Mouse (Mus musculus) forebrain, embryonic 10.5 days (tissue): ENCODE measurements at regions not wholly inside any gene's neighbourhood (a gene's known extent, or its start where the extent isn't known, plus 50 kb on each side); places are given as distances from the start of the nearest gene placed in this dataset.

Experiments used
- DNase-seq: peaks from one replicate; pipeline ENCODE4 v3.0.0-alpha.2; 2017; ENCODE audit warnings: low spot score; ENCODE audit errors: extremely low spot score
- H3K27ac ChIP-seq: fragments of 300-500 bp; sonication (generic); 2 replicates; pipeline ENCODE4 v1.5.1; 2016; ENCODE audit warnings: mild to moderate bottlenecking
- H3K27me3 ChIP-seq: fragments of 300-500 bp; sonication (generic); 2 replicates; pipeline ENCODE4 v1.6.1; 2016; ENCODE audit warnings: mild to moderate bottlenecking; ENCODE audit not compliant: poor library complexity, severe bottlenecking
- H3K36me3 ChIP-seq: fragments of 300-500 bp; sonication (generic); replicated peaks from 2 replicates; pipeline ENCODE4 v1.6.1; 2016; ENCODE audit warnings: mild to moderate bottlenecking, moderate library complexity
- H3K4me1 ChIP-seq: fragments of 300-500 bp; sonication (generic); 2 replicates; pipeline ENCODE4 v1.6.1; 2016
- H3K4me3 ChIP-seq: fragments of 300-500 bp; sonication (generic); 2 replicates; pipeline ENCODE4 v1.5.1; 2016; ENCODE audit warnings: mild to moderate bottlenecking, moderate library complexity
- H3K9me3 ChIP-seq: fragments of 300-500 bp; sonication (generic); 2 replicates; pipeline ENCODE4 v1.6.1; 2016; ENCODE audit warnings: mild to moderate bottlenecking, moderate library complexity
- WGBS: fragments of 180-500 bp; shearing (Covaris S2); methylation state at CpG from one replicate; pipeline ENCODE4 v1.1.7; 2016; 5-methylcytosine and 5-hydroxymethylcytosine counted together

GRCm38 (mm10) chr15:5579559-5579958, 335.6 kb upstream of the Ptger4 start:
- 87% methylated on average over 2 of the region's 2 CpGs for WGBS
- H3K27me3 ChIP-seq, result no peaks in the 10 kb centered on the region
- H3K27ac ChIP-seq, result no peak overlapping the region
- no peak for DNase-seq
- no peak overlapping the region for H3K4me3 ChIP-seq
- no peaks in the 10 kb centered on the region for H3K9me3 ChIP-seq
- no peaks in the 10 kb centered on the region for H3K36me3 ChIP-seq
- H3K4me1 ChIP-seq, result no peaks in the 10 kb centered on the region

GRCm38 (mm10) chr15:5580416-5580815, 336.4 kb upstream of the Ptger4 start:
- H3K9me3 ChIP-seq, result no peaks in the 10 kb centered on the region
- no peak overlapping the region for H3K4me3 ChIP-seq
- H3K4me1 ChIP-seq, result no peaks in the 10 kb centered on the region
- DNase-seq, result no peak
- WGBS, result 97% methylated on average over 4 of the region's 4 CpGs
- no peak overlapping the region for H3K27ac ChIP-seq
- H3K36me3 ChIP-seq, result no peaks in the 10 kb centered on the region
- H3K27me3 ChIP-seq, result no peaks in the 10 kb centered on the region

- Histone ChIP-seq H3K36me3 (no peaks in the 10 kb centered on the region), H3K4me3 (no peak overlapping the region), H3K27me3 (no peaks in the 10 kb centered on the region), H3K4me1 (no peaks in the 10 kb centered on the region), H3K9me3 (no peaks in the 10 kb centered on the region), H3K27ac (no peak overlapping the region)
- no peak for DNase-seq
- 83% methylated on average over 2 of the region's 2 CpGs for WGBS
These were observed 340.4 kb upstream of the Ptger4 start for GRCm38 (mm10) chr15:5584381-5584780.

GRCm38 (mm10) chr15:5604732-5605266, 360.8 kb upstream of the Ptger4 start:
- no peaks in the 10 kb centered on the region for H3K9me3 ChIP-seq
- no peaks in the 10 kb centered on the region for H3K4me1 ChIP-seq
- H3K27me3 ChIP-seq, result no peaks in the 10 kb centered on the region
- no peak for DNase-seq
- no peaks in the 10 kb centered on the region for H3K36me3 ChIP-seq
- no peak overlapping the region for H3K27ac ChIP-seq
- H3K4me3 ChIP-seq, result no peak overlapping the region
- 76% methylated on average over 4 of the region's 4 CpGs for WGBS

GRCm38 (mm10) chr15:5607533-5607932, 363.5 kb upstream of the Ptger4 start:
- DNase-seq, result no peak
- H3K4me1 ChIP-seq, result no peaks in the 10 kb centered on the region
- H3K27me3 ChIP-seq, result no peaks in the 10 kb centered on the region
- H3K4me3 ChIP-seq, result no peak overlapping the region
- 87% methylated on average over 2 of the region's 2 CpGs for WGBS
- no peaks in the 10 kb centered on the region for H3K9me3 ChIP-seq
- H3K27ac ChIP-seq, result no peak overlapping the region
- no peaks in the 10 kb centered on the region for H3K36me3 ChIP-seq

GRCm38 (mm10) chr15:5623021-5623420, 379.0 kb upstream of the Ptger4 start:
- 85% methylated on average over 5 of the region's 5 CpGs for WGBS
- Histone ChIP-seq H3K27me3 (no peaks in the 10 kb centered on the region), H3K4me1 (no peaks in the 10 kb centered on the region), H3K4me3 (no peak overlapping the region), H3K27ac (no peak overlapping the region), H3K36me3 (no peaks in the 10 kb centered on the region), H3K9me3 (no peaks in the 10 kb centered on the region)
- DNase-seq, result no peak

- Histone ChIP-seq H3K27me3 (no peaks in the 10 kb centered on the region), H3K36me3 (no peaks in the 10 kb centered on the region), H3K27ac (no peak overlapping the region), H3K4me3 (no peak overlapping the region), H3K4me1 (no peaks in the 10 kb centered on the region), H3K9me3 (no peaks in the 10 kb centered on the region)
- 86% methylated on average over 2 of the region's 2 CpGs for WGBS
- no peak for DNase-seq
These were observed 381.4 kb upstream of the Ptger4 start for GRCm38 (mm10) chr15:5625367-5625766.

GRCm38 (mm10) chr15:5646673-5647072, 402.7 kb upstream of the Ptger4 start:
- no peaks in the 10 kb centered on the region for H3K9me3 ChIP-seq
- no peak overlapping the region for H3K4me3 ChIP-seq
- H3K4me1 ChIP-seq, result no peaks in the 10 kb centered on the region
- H3K36me3 ChIP-seq, result no peaks in the 10 kb centered on the region
- H3K27ac ChIP-seq, result no peak overlapping the region
- H3K27me3 ChIP-seq, result no peaks in the 10 kb centered on the region
- 76% methylated on average over 1 of the region's 1 CpGs for WGBS
- DNase-seq, result no peak

GRCm38 (mm10) chr15:5658796-5659195, 414.8 kb upstream of the Ptger4 start:
- Histone ChIP-seq H3K27ac (no peak overlapping the region), H3K9me3 (no peaks in the 10 kb centered on the region), H3K36me3 (no peaks in the 10 kb centered on the region), H3K27me3 (no peaks in the 10 kb centered on the region), H3K4me3 (no peak overlapping the region), H3K4me1 (no peaks in the 10 kb centered on the region)
- WGBS, result 79% methylated on average over 6 of the region's 6 CpGs
- DNase-seq, result no peak

- no peak overlapping the region for H3K27ac ChIP-seq
- no peaks in the 10 kb centered on the region for H3K9me3 ChIP-seq
- H3K4me1 ChIP-seq, result no peaks in the 10 kb centered on the region
- WGBS, result 92% methylated on average over 3 of the region's 3 CpGs
- DNase-seq, result no peak
- no peaks in the 10 kb centered on the region for H3K36me3 ChIP-seq
- no peaks in the 10 kb centered on the region for H3K27me3 ChIP-seq
- no peak overlapping the region for H3K4me3 ChIP-seq
These were observed 416.8 kb upstream of the Ptger4 start for GRCm38 (mm10) chr15:5660819-5661218.

- DNase-seq, result no peak
- no peaks in the 10 kb centered on the region for H3K27me3 ChIP-seq
- no peaks in the 10 kb centered on the region for H3K9me3 ChIP-seq
- no peak overlapping the region for H3K27ac ChIP-seq
- no peaks in the 10 kb centered on the region for H3K4me1 ChIP-seq
- H3K4me3 ChIP-seq, result no peak overlapping the region
- no peaks in the 10 kb centered on the region for H3K36me3 ChIP-seq
These were observed 427.8 kb upstream of the Ptger4 start for GRCm38 (mm10) chr15:5671781-5672180.

- Histone ChIP-seq H3K4me1 (no peaks in the 10 kb centered on the region), H3K4me3 (no peak overlapping the region), H3K27me3 (no peaks in the 10 kb centered on the region), H3K36me3 (no peaks in the 10 kb centered on the region), H3K9me3 (no peaks in the 10 kb centered on the region), H3K27ac (no peak overlapping the region)
- DNase-seq, result no peak
- 80% methylated on average over 3 of the region's 3 CpGs for WGBS
These were observed 432.7 kb upstream of the Ptger4 start for GRCm38 (mm10) chr15:5676704-5677103.

GRCm38 (mm10) chr15:5693810-5694209, 449.8 kb upstream of the Ptger4 start:
- Histone ChIP-seq H3K9me3 (no peaks in the 10 kb centered on the region), H3K4me1 (no peaks in the 10 kb centered on the region), H3K27me3 (no peaks in the 10 kb centered on the region), H3K36me3 (no peaks in the 10 kb centered on the region), H3K4me3 (no peak overlapping the region), H3K27ac (no peak overlapping the region)
- WGBS, result 85% methylated on average over 1 of the region's 1 CpGs
- no peak for DNase-seq

- Histone ChIP-seq H3K36me3 (no peaks in the 10 kb centered on the region), H3K9me3 (no peaks in the 10 kb centered on the region), H3K4me1 (no peaks in the 10 kb centered on the region), H3K4me3 (no peak overlapping the region), H3K27ac (no peak overlapping the region), H3K27me3 (no peaks in the 10 kb centered on the region)
- 78% methylated on average over 3 of the region's 3 CpGs for WGBS
- DNase-seq, result no peak
These were observed 451.0 kb upstream of the Ptger4 start for GRCm38 (mm10) chr15:5695015-5695414.
